In the genomic region with DNA sequence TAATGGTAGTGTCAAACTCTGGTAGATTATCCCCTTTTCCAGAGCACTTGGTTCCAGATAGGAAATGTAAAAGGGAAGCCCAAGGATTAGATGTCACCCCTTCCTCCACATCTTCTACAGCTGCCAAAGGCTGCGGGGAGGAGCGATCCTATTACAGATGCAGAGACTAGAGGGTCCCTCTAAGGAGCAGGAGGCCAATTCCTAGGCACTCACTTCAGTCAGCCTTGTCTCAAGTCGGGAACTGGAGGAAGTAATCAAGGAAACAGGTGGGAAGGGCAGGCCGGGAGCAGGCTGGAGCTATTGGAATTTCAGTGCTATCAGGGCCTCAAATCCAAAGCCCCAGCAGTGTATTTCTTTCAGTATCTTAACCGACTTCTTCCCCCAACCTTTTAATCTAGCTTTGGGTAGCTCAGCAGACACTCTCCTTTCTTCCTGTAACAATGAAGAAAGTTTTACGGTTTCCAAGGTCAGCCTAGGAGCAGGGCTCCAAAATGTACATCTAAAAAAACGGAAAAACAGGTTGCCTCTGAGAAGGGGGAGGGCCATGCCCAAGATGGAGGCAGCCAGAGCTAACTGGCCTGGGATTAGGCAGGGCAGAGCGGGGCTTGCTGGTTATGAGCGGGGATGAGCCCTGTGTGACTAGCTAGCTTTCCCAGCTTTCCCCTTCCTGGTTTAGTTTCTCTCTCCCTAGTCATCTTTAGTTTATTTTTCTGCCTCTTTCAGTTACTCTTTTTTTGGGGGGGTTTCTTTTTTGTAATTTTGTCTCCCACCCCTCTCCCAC, we compare ENCODE assay signal across 7 mouse cellular contexts. TPM values are rescaled to one million over a fixed set of nuclear protein-coding genes. Genes with fewer than 3 reads are reported as not detected.
DNase-seq lines count a peak whose midpoint lies in the region; ATAC-seq and TF ChIP-seq lines count a peak whose summit lies in the region.

No protein-coding gene starts in this region.

- peak overlapping the region; percentile 71 for H3K27ac ChIP-seq in lung, postnatal 0 days (ENCODE audit: low read length)
- H3K27ac ChIP-seq in forebrain, embryonic 12.5 days, result peak overlapping the region; percentile 99
- H3K27ac ChIP-seq in limb, embryonic 13.5 days, result peak overlapping the region; percentile 81; the same call in 1 of the 2 replicates
- H3K27ac ChIP-seq in stomach, embryonic 16.5 days (ENCODE audit: low read length), result peak overlapping the region; percentile 54

- no peaks in the 10 kb centered on the region for H3K9me3 ChIP-seq in lung, postnatal 0 days (ENCODE audit: low read length)
- H3K9me3 ChIP-seq in forebrain, embryonic 12.5 days, result no peaks in the 10 kb centered on the region
- no peaks in the 10 kb centered on the region for H3K9me3 ChIP-seq in limb, embryonic 13.5 days
- H3K9me3 ChIP-seq in stomach, embryonic 16.5 days (replicated peaks; ENCODE audit: control insufficient read depth, low read length), result no peaks in the 10 kb centered on the region

- no peak overlapping the region for H3K4me2 ChIP-seq in lung, postnatal 0 days (replicated peaks; ENCODE audit: low read depth, low read length)
- H3K4me2 ChIP-seq in forebrain, embryonic 12.5 days, result peak overlapping the region; percentile 73
- peak overlapping the region; percentile 82 for H3K4me2 ChIP-seq in limb, embryonic 13.5 days (replicated peaks)
- peak overlapping the region; percentile 66 for H3K4me2 ChIP-seq in stomach, embryonic 16.5 days (ENCODE audit: low read depth, low read length)

- ATAC-seq in lung, postnatal 0 days, result no peak
- no peak for ATAC-seq in forebrain, embryonic 12.5 days (ENCODE audit: low FRiP score)
- ATAC-seq in limb, embryonic 13.5 days (ENCODE audit: low FRiP score, low read depth), result no peak
- no peak for ATAC-seq in stomach, embryonic 16.5 days (ENCODE audit: insufficient read depth, low FRiP score)

- H3K36me3 ChIP-seq in lung, postnatal 0 days (ENCODE audit: insufficient read depth, low read length), result peaks cover 8% of the 10 kb centered on the region; the same call in 1 of the 2 replicates
- H3K36me3 ChIP-seq in forebrain, embryonic 12.5 days (replicated peaks), result peaks cover 12% of the 10 kb centered on the region
- H3K36me3 ChIP-seq in limb, embryonic 13.5 days, result peaks cover 29% of the 10 kb centered on the region
- peaks cover 5% of the 10 kb centered on the region; the same call in 1 of the 2 replicates for H3K36me3 ChIP-seq in stomach, embryonic 16.5 days (ENCODE audit: control insufficient read depth, insufficient read depth, low read length)

- DNase-seq in lung, postnatal 0 days (ENCODE audit: low spot score), result no peak
- DNase-seq in lung, postnatal 14 days, result no peak
- DNase-seq in adrenal gland, postnatal 25 days, result no peak
- DNase-seq in left cerebral cortex, postnatal 10 days (ENCODE audit: extremely low spot score in 1 of 2, low spot score in 2 of 2), result no peak

- intact Hi-C loops in left cerebral cortex, postnatal 10 days (cut with DNase I), result no loop called here

- no peaks in the 10 kb centered on the region for H3K27me3 ChIP-seq in lung, postnatal 0 days (replicated peaks; ENCODE audit: insufficient read depth, low read length)
- H3K27me3 ChIP-seq in forebrain, embryonic 12.5 days, result no peaks in the 10 kb centered on the region
- H3K27me3 ChIP-seq in limb, embryonic 13.5 days, result no peaks in the 10 kb centered on the region
- H3K27me3 ChIP-seq in stomach, embryonic 16.5 days (ENCODE audit: control insufficient read depth, insufficient read depth, low read length), result no peaks in the 10 kb centered on the region

- 26% methylated on average over 9 of the region's 9 CpGs for WGBS in lung, postnatal 0 days
- 0% methylated on average over 9 of the region's 9 CpGs for WGBS in forebrain, embryonic 12.5 days
- 22% methylated on average over 9 of the region's 9 CpGs for WGBS in limb, embryonic 13.5 days
- 34% methylated on average over 9 of the region's 9 CpGs for WGBS in stomach, embryonic 16.5 days

- no peak overlapping the region for H3K9ac ChIP-seq in lung, postnatal 0 days (replicated peaks; ENCODE audit: low read depth)
- peak overlapping the region; percentile 91 for H3K9ac ChIP-seq in forebrain, embryonic 12.5 days
- H3K9ac ChIP-seq in limb, embryonic 13.5 days, result peak overlapping the region; percentile 36
- peak overlapping the region; percentile 43; the same call in 1 of the 2 replicates for H3K9ac ChIP-seq in stomach, embryonic 16.5 days (ENCODE audit: low read length)

- no peak for TF ChIP-seq CTCF in lung, postnatal 0 days (IDR thresholded peaks at IDR 0.05)

- H3K4me3 ChIP-seq in lung, postnatal 0 days (ENCODE audit: low read depth, low read length), result no peak overlapping the region
- peak overlapping the region; percentile 84 for H3K4me3 ChIP-seq in forebrain, embryonic 12.5 days (replicated peaks)
- H3K4me3 ChIP-seq in limb, embryonic 13.5 days, result peak overlapping the region; percentile 10; the same call in 1 of the 2 replicates
- H3K4me3 ChIP-seq in stomach, embryonic 16.5 days (replicated peaks; ENCODE audit: low read length), result 0 out of 2 replicates have a peak overlapping the region, but pooled peaks have one; percentile 14

- peaks cover 14% of the 10 kb centered on the region; the same call in 1 of the 2 replicates for H3K4me1 ChIP-seq in lung, postnatal 0 days (ENCODE audit: insufficient read depth, low read depth, low read length)
- H3K4me1 ChIP-seq in forebrain, embryonic 12.5 days, result peaks cover 76% of the 10 kb centered on the region
- peaks cover 71% of the 10 kb centered on the region for H3K4me1 ChIP-seq in limb, embryonic 13.5 days
- H3K4me1 ChIP-seq in stomach, embryonic 16.5 days (ENCODE audit: control insufficient read depth, insufficient read depth, low read length), result peaks cover 71% of the 10 kb centered on the region

- TF ChIP-seq EP300 in lung, postnatal 0 days (IDR thresholded peaks at IDR 0.05), result no peak

RNA-seq across cellular contexts. Expression of a gene that starts 2.4 kb away (rescaled TPM):
- polyA plus RNA-seq in lung, postnatal 0 days (2015; fragmentation: Nextera tagmentation; extraction: Ambion mirVana), result 114 and 118 TPM in 2 replicates
- 405 and 443 TPM in 2 replicates for polyA plus RNA-seq in forebrain, embryonic 12.5 days (2016; fragmentation: Nextera tagmentation; extraction: Ambion mirVana)
- 108 and 113 TPM in 2 replicates for polyA plus RNA-seq in limb, embryonic 13.5 days (2015; fragmentation: Nextera tagmentation; extraction: Ambion mirVana)
- polyA plus RNA-seq in stomach, embryonic 16.5 days (2015; fragmentation: Nextera tagmentation; extraction: Ambion mirVana), result 131 and 148 TPM in 2 replicates
- total RNA-seq in adrenal gland, postnatal 25 days (2021), result 48.3 and 52.1 TPM in 2 replicates
- total RNA-seq in left cerebral cortex, postnatal 10 days (2021), result 100 to 1,000 TPM; 368 TPM

RNA-seq across cellular contexts. Expression of a gene that starts 15.4 kb away (rescaled TPM):
- 2.5 TPM in 2 replicates for polyA plus RNA-seq in lung, postnatal 0 days (2015; fragmentation: Nextera tagmentation; extraction: Ambion mirVana)
- polyA plus RNA-seq in forebrain, embryonic 12.5 days (2016; fragmentation: Nextera tagmentation; extraction: Ambion mirVana), result 1.6 and 2.3 TPM in 2 replicates
- polyA plus RNA-seq in limb, embryonic 13.5 days (2015; fragmentation: Nextera tagmentation; extraction: Ambion mirVana), result 6.5 and 8.1 TPM in 2 replicates
- polyA plus RNA-seq in stomach, embryonic 16.5 days (2015; fragmentation: Nextera tagmentation; extraction: Ambion mirVana), result 26.1 and 53.9 TPM in 2 replicates
- 1.00 TPM in 1 of 2 replicates, not detected in the other for total RNA-seq in adrenal gland, postnatal 25 days (2021)
- 1 to 10 TPM in 1 of 2 experiments, under 1 TPM in 1; 0.49 to 1.3 TPM for total RNA-seq in left cerebral cortex, postnatal 10 days (2021)

RNA-seq across cellular contexts. Expression of a gene that starts 54.0 kb away (rescaled TPM):
- 0.04 and 0.05 TPM in 2 replicates for polyA plus RNA-seq in lung, postnatal 0 days (2015; fragmentation: Nextera tagmentation; extraction: Ambion mirVana)
- 0.05 and 0.06 TPM in 2 replicates for polyA plus RNA-seq in forebrain, embryonic 12.5 days (2016; fragmentation: Nextera tagmentation; extraction: Ambion mirVana)
- not detected in 2 replicates for polyA plus RNA-seq in limb, embryonic 13.5 days (2015; fragmentation: Nextera tagmentation; extraction: Ambion mirVana)
- polyA plus RNA-seq in stomach, embryonic 16.5 days (2015; fragmentation: Nextera tagmentation; extraction: Ambion mirVana), result 0.04 TPM in 1 of 2 replicates, not detected in the other
- 0.88 and 2.3 TPM in 2 replicates for total RNA-seq in adrenal gland, postnatal 25 days (2021)
- total RNA-seq in left cerebral cortex, postnatal 10 days (2021), result not detected

RNA-seq across cellular contexts. Expression of a gene that starts 56.3 kb away (rescaled TPM):
- polyA plus RNA-seq in lung, postnatal 0 days (2015; fragmentation: Nextera tagmentation; extraction: Ambion mirVana), result 93.7 and 96.6 TPM in 2 replicates
- polyA plus RNA-seq in forebrain, embryonic 12.5 days (2016; fragmentation: Nextera tagmentation; extraction: Ambion mirVana), result 139 and 143 TPM in 2 replicates
- 173 and 176 TPM in 2 replicates for polyA plus RNA-seq in limb, embryonic 13.5 days (2015; fragmentation: Nextera tagmentation; extraction: Ambion mirVana)
- polyA plus RNA-seq in stomach, embryonic 16.5 days (2015; fragmentation: Nextera tagmentation; extraction: Ambion mirVana), result 120 and 123 TPM in 2 replicates
- total RNA-seq in adrenal gland, postnatal 25 days (2021), result 130 and 169 TPM in 2 replicates
- total RNA-seq in left cerebral cortex, postnatal 10 days (2021), result 10 to 100 TPM; 87.0 to 88.0 TPM

RNA-seq across cellular contexts. Expression of a gene that starts 57.2 kb away (rescaled TPM):
- 30.0 and 32.4 TPM in 2 replicates for polyA plus RNA-seq in lung, postnatal 0 days (2015; fragmentation: Nextera tagmentation; extraction: Ambion mirVana)
- 122 and 127 TPM in 2 replicates for polyA plus RNA-seq in forebrain, embryonic 12.5 days (2016; fragmentation: Nextera tagmentation; extraction: Ambion mirVana)
- 42.2 and 46.7 TPM in 2 replicates for polyA plus RNA-seq in limb, embryonic 13.5 days (2015; fragmentation: Nextera tagmentation; extraction: Ambion mirVana)
- 27.8 and 35.0 TPM in 2 replicates for polyA plus RNA-seq in stomach, embryonic 16.5 days (2015; fragmentation: Nextera tagmentation; extraction: Ambion mirVana)
- total RNA-seq in adrenal gland, postnatal 25 days (2021), result 33.7 and 48.7 TPM in 2 replicates
- total RNA-seq in left cerebral cortex, postnatal 10 days (2021), result 100 to 1,000 TPM; 216 to 226 TPM
